Mouse (Mus musculus) ES-E14 (cell line): Measurements from ENCODE around the gene Cytip. TPM values are rescaled to one million over a fixed set of nuclear protein-coding genes. Genes with fewer than 3 reads are reported as not detected.
"Not testable (repeated sequence)": the region's sequence is repeated elsewhere in the genome, so short reads cannot be mapped to it uniquely, and the experiment has no call there.

Experiments
- DNase-seq: peaks from one replicate; pipeline ENCODE4 v3.0.0-alpha.2; 2013; ENCODE audit warnings: low read depth, low spot score
- H3K27ac ChIP-seq: 2 replicates; pipeline ENCODE4 v1.5.1; 2012; ENCODE audit warnings: low read depth, mild to moderate bottlenecking, low read length, moderate library complexity, mixed read lengths; ENCODE audit not compliant: poor library complexity, insufficient read depth, severe bottlenecking
- H3K36me3 ChIP-seq: 2 replicates; pipeline ENCODE4 v1.6.1; 2012; ENCODE audit warnings: mild to moderate bottlenecking, low read length, moderate library complexity, mixed read lengths; ENCODE audit not compliant: control insufficient read depth, poor library complexity, insufficient read depth, severe bottlenecking
- H3K4me1 ChIP-seq, 2 experiments: fragments of 150-350 bp in 1 of 2; sonication (generic) in 1 of 2; 2 replicates each; pipeline ENCODE4 v1.6.1; 2012; ENCODE audit warnings: low read length in 2 of 2, mild to moderate bottlenecking in 1 of 2, mixed read lengths in 1 of 2; ENCODE audit not compliant: control insufficient read depth in 2 of 2, insufficient read depth in 2 of 2, poor library complexity in 1 of 2
- H3K4me3 ChIP-seq, 2 experiments: fragments of 150-350 bp in 1 of 2; sonication (generic) in 1 of 2; 2 replicates each; pipeline ENCODE4 v1.5.1; 2012; ENCODE audit warnings: low read length in 2 of 2, low read depth in 1 of 2, mild to moderate bottlenecking in 1 of 2, mixed read lengths in 1 of 2; ENCODE audit not compliant: insufficient read depth in 1 of 2, poor library complexity in 1 of 2, severe bottlenecking in 1 of 2
- H3K9ac ChIP-seq: 2 replicates; pipeline ENCODE4 v1.6.1; 2012; ENCODE audit warnings: low read depth, mild to moderate bottlenecking, low read length, mixed read lengths; ENCODE audit not compliant: poor library complexity, insufficient read depth, severe bottlenecking
- H3K9me3 ChIP-seq: fragments of 150-350 bp; sonication (generic); 2 replicates; pipeline ENCODE4 v1.6.1; 2012; ENCODE audit warnings: low read depth, mild to moderate bottlenecking, low read length; ENCODE audit not compliant: control insufficient read depth, insufficient read depth
- CHD2 ChIP-seq: IDR thresholded peaks from 2 replicates; pipeline ENCODE4 v1.6.1; 2014; ENCODE audit warnings: mild to moderate bottlenecking, low read depth, low read length, inconsistent platforms
- HCFC1 ChIP-seq: IDR thresholded peaks from 2 replicates; pipeline ENCODE4 v1.6.1; 2012; ENCODE audit warnings: low read length, inconsistent platforms, borderline replicate concordance; ENCODE audit not compliant: insufficient read depth
- MAFK ChIP-seq: IDR thresholded peaks from 2 replicates; pipeline ENCODE4 v1.6.1; 2014; ENCODE audit warnings: mild to moderate bottlenecking, low read depth, low read length, inconsistent platforms; ENCODE audit not compliant: insufficient read depth
- ZC3H11A ChIP-seq: IDR thresholded peaks from 2 replicates; pipeline ENCODE4 v1.6.1; 2012; ENCODE audit warnings: low read depth, mild to moderate bottlenecking, inconsistent platforms, low read length, borderline replicate concordance
- ZNF384 ChIP-seq: IDR thresholded peaks from 2 replicates; pipeline ENCODE4 v1.6.1; 2012; ENCODE audit warnings: low read depth, low read length, inconsistent platforms
- in situ Hi-C, 2 experiments: fragments of 600-800 bp; cut with MboI; formaldehyde crosslinking; loops; one replicate each; pipeline ENCODE4 v1.15.1; 2025; ENCODE audit warnings: low sequenced_read_pairs in 2 of 2, inconsistent platforms in 1 of 2; ENCODE audit not compliant: unreplicated experiment in 2 of 2
- total RNA-seq: library from RNA; depleted of rRNA; stranded (reverse); fragments of 300-350 nt; gene quantifications from 2 replicates; pipeline ENCODE4 v1.2.3, GENCODE M21; 2012

The Cytip gene
- total RNA-seq, 1 experiment = 0.22 TPM

- no peak for TF ChIP-seq HCFC1
- TF ChIP-seq MAFK = no peak
- no peak for TF ChIP-seq ZNF384
- TF ChIP-seq CHD2 = no peak
- TF ChIP-seq ZC3H11A = no peak
- no peaks in the 10 kb centered on the region for H3K36me3 ChIP-seq
- in situ Hi-C loops = no loop called here
- no peaks in the 10 kb centered on the region for H3K9me3 ChIP-seq
- no peak for DNase-seq
- H3K4me3 ChIP-seq = no peak overlapping the region
- H3K4me1 ChIP-seq = no peaks in the 10 kb centered on the region
- no peak overlapping the region for H3K9ac ChIP-seq
- no peak overlapping the region for H3K27ac ChIP-seq
Observed at GRCm38 (mm10) chr2:58129903-58130302, 65.4 kb downstream of the Cytip start.

- Histone ChIP-seq H3K27ac (no peak overlapping the region), H3K9ac (no peak overlapping the region), H3K4me1 (no peaks in the 10 kb centered on the region), H3K9me3 (no peaks in the 10 kb centered on the region), H3K36me3 (no peaks in the 10 kb centered on the region), H3K4me3 (no peak overlapping the region)
- no peak for TF ChIP-seq HCFC1
- no peak for TF ChIP-seq ZC3H11A
- no peak for TF ChIP-seq CHD2
- no peak for DNase-seq
- in situ Hi-C loops = no loop called here
Observed at GRCm38 (mm10) chr2:58111105-58111504, 84.2 kb downstream of the Cytip start.

DNA sequence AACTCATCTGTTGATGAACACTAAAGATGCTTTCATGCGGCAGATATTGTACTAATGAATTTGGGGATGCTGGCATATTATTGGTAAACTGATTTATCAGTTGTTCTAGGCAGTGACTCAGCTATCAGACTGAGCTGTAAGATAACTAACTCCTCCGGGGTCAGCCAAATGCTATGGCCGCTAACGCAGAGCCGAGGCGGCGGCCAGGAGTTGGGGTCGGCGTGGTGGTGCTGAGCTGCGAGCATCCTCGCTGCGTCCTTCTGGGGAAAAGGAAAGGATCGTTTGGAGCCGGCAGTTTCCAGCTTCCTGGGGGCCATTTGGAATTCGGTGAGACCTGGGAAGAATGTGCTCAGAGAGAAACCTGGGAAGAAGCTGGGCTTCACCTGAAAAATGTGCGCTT is 87.4 kb downstream of the Cytip start:
- H3K36me3 ChIP-seq, H3K27ac ChIP-seq, DNase-seq, H3K9ac ChIP-seq, H3K4me1 ChIP-seq, H3K4me3 ChIP-seq, in situ Hi-C loops, H3K9me3 ChIP-seq: not testable (repeated sequence)

- Histone ChIP-seq H3K36me3 (no peaks in the 10 kb centered on the region), H3K9ac (no peak overlapping the region), H3K4me1 (no peaks in the 10 kb centered on the region), H3K27ac (no peak overlapping the region), H3K4me3 (no peak overlapping the region), H3K9me3 (no peaks in the 10 kb centered on the region)
- TF ChIP-seq ZC3H11A (no peak), CHD2 (no peak), MAFK (no peak), ZNF384 (no peak), HCFC1 (no peak)
- in situ Hi-C loops = no loop called here
- DNase-seq = no peak
Observed at GRCm38 (mm10) chr2:58107046-58107445, 88.3 kb downstream of the Cytip start.

GRCm38 (mm10) chr2:58094818-58095217 is 100.5 kb downstream of the Cytip start:
- Histone ChIP-seq H3K27ac (no peak overlapping the region), H3K4me3 (no peak overlapping the region), H3K36me3 (no peaks in the 10 kb centered on the region), H3K9ac (no peak overlapping the region), H3K4me1 (no peaks in the 10 kb centered on the region), H3K9me3 (no peaks in the 10 kb centered on the region)
- no peak for TF ChIP-seq HCFC1
- TF ChIP-seq ZNF384 = no peak
- TF ChIP-seq MAFK = no peak
- no peak for TF ChIP-seq ZC3H11A
- no peak for TF ChIP-seq CHD2
- in situ Hi-C loops = no loop called here
- no peak for DNase-seq
